Mouse (Mus musculus) bone marrow, adult 2 months (tissue): Measurements from ENCODE around the gene Asb2.
A peak's percentile ranks its signal among the peaks of the same experiment; 100 is the strongest.

Experiments
- CTCF ChIP-seq: fragments of 200-500 bp; IDR thresholded peaks from 2 replicates; pipeline ENCODE4 v1.5.1; 2011; ENCODE audit warnings: low read length, control low read depth; ENCODE audit not compliant: control insufficient read depth, insufficient read depth
- POLR2A ChIP-seq: fragments of 200-500 bp; IDR thresholded peaks from 2 replicates; pipeline ENCODE4 v1.6.1; 2011; ENCODE audit warnings: low read depth, mild to moderate bottlenecking, control low read depth, low read length, borderline replicate concordance; ENCODE audit not compliant: control insufficient read depth

- peak; percentile 54 for TF ChIP-seq CTCF
- TF ChIP-seq POLR2A = no peak
Measured at GRCm38 (mm10) chr12:103322801-103323200, 33.0 kb downstream of the Asb2 start.
